Mouse (Mus musculus) neural tube, embryonic 10.5 days (tissue): ENCODE results near the gene Mtfp1.
A peak's percentile ranks its signal among the peaks of the same experiment; 100 is the strongest.
"Not testable (repeated sequence)": the region's sequence is repeated elsewhere in the genome, so short reads cannot be mapped to it uniquely, and the experiment has no call there.

Experiments used
- DNase-seq: peaks from one replicate; pipeline ENCODE4 v3.0.0-alpha.2; 2017; ENCODE audit warnings: low spot score; ENCODE audit errors: extremely low spot score

The Mtfp1 gene

GRCm38 (mm10) chr11:4095171-4096053 is at the start of gene Mtfp1:
Gene Mtfp1 (minus strand): TSS chr11:4095445.
- DNase-seq: peak; percentile 68

GRCm38 (mm10) chr11:4143281-4144062 is 48.2 kb upstream of the Mtfp1 start:
- no peak for DNase-seq

- no peak for DNase-seq
These were observed 47.1 kb upstream of the Mtfp1 start for GRCm38 (mm10) chr11:4142352-4142751.

- no peak for DNase-seq
These were observed 46.3 kb upstream of the Mtfp1 start for GRCm38 (mm10) chr11:4141505-4141904.

GRCm38 (mm10) chr11:4138964-4139363 is 43.7 kb upstream of the Mtfp1 start:
- no peak for DNase-seq

- peak; percentile 94 for DNase-seq
These were observed 40.0 kb upstream of the Mtfp1 start, which contains the start of gene Rnf215 for GRCm38 (mm10) chr11:4134986-4135935. Gene Rnf215 (plus strand): TSS chr11:4135202.

GRCm38 (mm10) chr11:4134400-4134799 is 39.2 kb upstream of the Mtfp1 start:
- DNase-seq: no peak

GRCm38 (mm10) chr11:4133450-4133849 is 38.2 kb upstream of the Mtfp1 start:
- no peak for DNase-seq

GRCm38 (mm10) chr11:4128461-4128860 is 33.2 kb upstream of the Mtfp1 start:
- DNase-seq: not testable (repeated sequence)

GRCm38 (mm10) chr11:4127059-4127458 is 31.8 kb upstream of the Mtfp1 start:
- DNase-seq: no peak

GRCm38 (mm10) chr11:4123922-4124321 is 28.7 kb upstream of the Mtfp1 start:
- DNase-seq: no peak

- no peak for DNase-seq
These were observed 27.7 kb upstream of the Mtfp1 start, which contains the start of gene Sec14l2 for GRCm38 (mm10) chr11:4122742-4123579. Gene Sec14l2 (minus strand): TSS chr11:4123415.

- no peak for DNase-seq
These were observed 27.0 kb upstream of the Mtfp1 start for GRCm38 (mm10) chr11:4122226-4122625.

GRCm38 (mm10) chr11:4121691-4122090 is 26.4 kb upstream of the Mtfp1 start:
- DNase-seq: no peak

GRCm38 (mm10) chr11:4119635-4120034 is 24.4 kb upstream of the Mtfp1 start:
- no peak for DNase-seq

- DNase-seq: peak; percentile 68
These were observed 23.1 kb upstream of the Mtfp1 start for GRCm38 (mm10) chr11:4118081-4118921.

GRCm38 (mm10) chr11:4117372-4118071 is 22.3 kb upstream of the Mtfp1 start:
- DNase-seq: no peak

GRCm38 (mm10) chr11:4116458-4117141 is 21.4 kb upstream of the Mtfp1 start:
- DNase-seq: no peak
